Mouse (Mus musculus) lung, postnatal 0 days (tissue): ENCODE results near the gene Hivep3. TPM values are rescaled to one million over a fixed set of nuclear protein-coding genes. Genes with fewer than 3 reads are reported as not detected.

Experiments used
- ATAC-seq: fragments of 200-750 bp; cut with Nextera tagmentation; 2 replicates; pipeline ENCODE4 v1.8.0; 2017; ENCODE audit warnings: moderate library complexity
- DNase-seq: peaks from one replicate; pipeline ENCODE4 v3.0.0-alpha.2; 2016; ENCODE audit warnings: low spot score
- H3K27ac ChIP-seq: fragments of 300-500 bp; sonication (generic); 2 replicates; pipeline ENCODE4 v1.5.1; 2014; ENCODE audit warnings: antibody characterized with exemption, mild to moderate bottlenecking, low read length, mixed read lengths
- H3K27me3 ChIP-seq: fragments of 300-500 bp; sonication (generic); replicated peaks from 2 replicates; pipeline ENCODE4 v1.6.1; 2014; ENCODE audit warnings: low read length, mixed read lengths; ENCODE audit not compliant: insufficient read depth
- H3K36me3 ChIP-seq: fragments of 300-500 bp; sonication (generic); 2 replicates; pipeline ENCODE4 v1.6.1; 2014; ENCODE audit warnings: low read length, mixed read lengths; ENCODE audit not compliant: insufficient read depth
- H3K4me1 ChIP-seq: fragments of 300-500 bp; sonication (generic); 2 replicates; pipeline ENCODE4 v1.6.1; 2014; ENCODE audit warnings: antibody characterized with exemption, low read depth, low read length, mixed read lengths; ENCODE audit not compliant: insufficient read depth
- H3K4me2 ChIP-seq: fragments of 300-500 bp; sonication (generic); replicated peaks from 2 replicates; pipeline ENCODE4 v1.6.1; 2014; ENCODE audit warnings: low read depth, mild to moderate bottlenecking, low read length, moderate library complexity, mixed read lengths
- H3K4me3 ChIP-seq: fragments of 300-500 bp; sonication (generic); 2 replicates; pipeline ENCODE4 v1.5.1; 2014; ENCODE audit warnings: low read depth, low read length
- H3K9ac ChIP-seq: fragments of 300-500 bp; sonication (generic); replicated peaks from 2 replicates; pipeline ENCODE4 v1.6.1; 2014; ENCODE audit warnings: low read depth, mild to moderate bottlenecking
- H3K9me3 ChIP-seq: fragments of 300-500 bp; sonication (generic); 2 replicates; pipeline ENCODE4 v1.6.1; 2016; ENCODE audit warnings: low read length, mixed read lengths
- CTCF ChIP-seq: IDR thresholded peaks from 2 replicates; pipeline ENCODE4 v1.5.1; 2016; ENCODE audit warnings: antibody characterized with exemption, mild to moderate bottlenecking
- EP300 ChIP-seq: IDR thresholded peaks from 2 replicates; pipeline ENCODE4 v1.6.1; 2016; ENCODE audit warnings: antibody characterized with exemption, mild to moderate bottlenecking, control low read depth
- WGBS: fragments of 180-500 bp; shearing (Covaris S2); extraction: QIAGEN DNeasy Blood & Tissue Kit; methylation state at CpG from one replicate; pipeline ENCODE4 v1.1.7; 2014; 5-methylcytosine and 5-hydroxymethylcytosine counted together
- polyA plus RNA-seq: library from polyadenylated mRNA; unstranded; fragments of >200 nt; fragmentation: Nextera tagmentation; extraction: Ambion mirVana; gene quantifications from 2 replicates; pipeline ENCODE4 v1.2.1, GENCODE M21; 2015

The Hivep3 gene
- polyA plus RNA-seq, 1 experiment from 2014 or later: 30.7 TPM

DNA sequence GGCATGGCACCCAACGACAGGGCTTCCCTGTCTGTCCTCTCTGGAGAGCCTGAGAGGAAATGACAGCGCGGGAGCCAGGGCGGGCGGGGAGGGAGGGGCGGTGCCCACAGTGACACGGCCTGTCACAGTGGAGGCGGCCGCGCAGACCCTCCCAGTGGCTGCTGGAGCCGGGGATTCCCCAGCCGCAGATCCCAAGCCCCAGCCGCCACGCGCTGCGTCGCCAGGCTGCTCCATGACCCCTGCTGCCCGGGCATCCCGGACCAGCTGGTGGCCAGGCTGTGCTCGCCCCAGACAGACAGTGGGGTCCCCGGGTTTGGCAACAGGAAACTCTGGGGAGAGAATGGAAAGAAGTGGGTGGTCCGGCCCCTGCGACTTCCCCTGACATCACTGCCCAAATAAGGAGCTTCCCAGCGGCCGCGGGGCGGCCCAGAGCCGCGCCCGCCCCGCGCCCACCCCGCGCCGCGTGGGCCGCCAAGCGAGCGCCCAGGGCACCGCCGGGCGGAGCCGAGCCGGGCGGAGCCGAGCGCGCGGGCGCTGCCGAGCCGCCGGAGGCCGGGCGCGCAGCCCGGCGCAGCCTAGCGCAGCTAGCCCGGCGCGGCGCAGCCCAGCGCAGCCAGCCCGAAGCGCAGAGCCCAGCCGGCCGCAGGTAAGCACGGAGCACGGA, 298.9 kb downstream of the Hivep3 start:
- Histone ChIP-seq H3K4me3 (peak overlapping the region; percentile 58), H3K36me3 (no peaks in the 10 kb centered on the region), H3K27ac (peak overlapping the region; percentile 72), H3K9me3 (no peaks in the 10 kb centered on the region), H3K4me1 (no peaks in the 10 kb centered on the region; the same call in 1 of the 2 replicates), H3K9ac (no peak overlapping the region), H3K27me3 (no peaks in the 10 kb centered on the region; the same call in 1 of the 2 replicates), H3K4me2 (peak overlapping the region; percentile 91)
- peak; percentile 85 for DNase-seq
- TF ChIP-seq EP300 (no peak), CTCF (no peak)
- peak; percentile 92 for ATAC-seq
- under 1% methylated on average over 34 of the region's 70 CpGs for WGBS

DNA sequence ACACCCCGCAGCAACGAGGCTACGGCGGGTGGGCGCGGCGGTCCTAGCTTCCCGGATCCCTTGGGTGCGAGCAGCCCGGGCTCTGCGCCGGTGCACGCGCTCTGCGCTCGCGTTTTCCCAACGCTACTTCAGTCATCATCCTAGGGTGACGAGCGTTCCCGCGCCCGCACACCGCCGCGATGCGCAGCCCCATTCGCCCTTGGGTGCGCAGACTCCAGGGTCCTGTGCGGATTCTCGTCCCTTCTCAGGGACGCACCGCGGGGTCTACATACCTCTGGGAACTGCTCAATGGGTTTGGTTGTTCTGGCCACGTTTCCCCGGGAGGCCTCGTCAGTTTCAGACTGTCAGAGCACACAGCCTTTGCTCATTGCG, 299.4 kb downstream of the Hivep3 start:
- no peak for ATAC-seq
- Histone ChIP-seq H3K27me3 (no peaks in the 10 kb centered on the region; the same call in 1 of the 2 replicates), H3K9ac (no peak overlapping the region), H3K27ac (no peak overlapping the region; the same call in 1 of the 2 replicates), H3K4me3 (peak overlapping the region; percentile 58), H3K4me1 (no peaks in the 10 kb centered on the region; the same call in 1 of the 2 replicates), H3K36me3 (no peaks in the 10 kb centered on the region), H3K4me2 (peak overlapping the region; percentile 91), H3K9me3 (no peaks in the 10 kb centered on the region)
- under 1% methylated on average over 32 of the region's 38 CpGs for WGBS
- TF ChIP-seq EP300 (no peak), CTCF (no peak)
- no peak for DNase-seq

DNA sequence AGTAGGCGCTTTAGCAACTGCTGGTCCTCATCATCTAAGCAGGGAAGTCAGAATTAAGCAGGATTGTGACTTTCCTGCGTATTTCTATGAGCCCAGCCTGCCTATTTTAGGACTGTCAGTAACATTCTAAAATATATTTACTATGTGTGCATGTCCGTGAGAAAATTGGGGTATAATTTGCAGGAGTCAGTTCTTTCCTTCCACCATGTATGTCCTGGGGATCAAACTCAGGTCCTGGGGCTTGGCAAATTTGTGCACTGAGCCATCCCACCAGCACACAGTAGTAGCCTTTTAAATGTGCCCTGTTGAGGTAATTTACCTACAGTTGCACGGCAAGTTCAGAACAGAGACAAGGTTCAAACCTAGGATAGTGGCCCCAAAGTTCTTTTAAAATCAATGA, 302.7 kb downstream of the Hivep3 start:
- Histone ChIP-seq H3K4me2 (no peak overlapping the region), H3K9me3 (no peaks in the 10 kb centered on the region), H3K9ac (no peak overlapping the region), H3K27ac (no peak overlapping the region), H3K27me3 (no peaks in the 10 kb centered on the region; the same call in 1 of the 2 replicates), H3K4me1 (no peaks in the 10 kb centered on the region; the same call in 1 of the 2 replicates), H3K36me3 (no peaks in the 10 kb centered on the region), H3K4me3 (no peak overlapping the region)
- DNase-seq (no peak), ATAC-seq (no peak)
- WGBS: 81% methylated on average over 4 of the region's 4 CpGs
- TF ChIP-seq EP300 (no peak), CTCF (no peak)

DNA sequence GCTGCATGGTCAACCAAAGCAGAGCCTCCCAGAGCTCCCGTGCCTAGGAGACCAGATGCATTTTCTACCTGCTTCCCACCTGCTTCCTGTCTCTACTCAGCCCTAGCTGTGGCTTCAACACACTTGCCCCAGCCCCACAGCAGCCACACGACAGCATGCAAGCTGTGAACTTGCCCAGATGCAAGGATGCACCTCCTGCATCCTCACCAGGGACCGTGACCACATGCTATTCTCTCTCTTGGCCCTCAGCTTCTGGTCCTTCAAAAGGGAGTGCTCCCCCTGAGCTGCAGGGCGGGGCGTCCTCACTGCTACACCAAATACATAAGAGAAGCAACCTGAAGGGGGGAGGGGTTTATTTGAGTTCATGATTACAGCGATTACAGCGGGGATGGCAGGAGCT, 303.4 kb downstream of the Hivep3 start:
- no peak overlapping the region for H3K27ac ChIP-seq
- 31% methylated on average over 7 of the region's 7 CpGs for WGBS
- H3K4me3 ChIP-seq: no peak overlapping the region
- no peak overlapping the region for H3K9ac ChIP-seq
- no peak for DNase-seq
- no peaks in the 10 kb centered on the region; the same call in 1 of the 2 replicates for H3K4me1 ChIP-seq
- H3K9me3 ChIP-seq: no peaks in the 10 kb centered on the region
- H3K27me3 ChIP-seq: no peaks in the 10 kb centered on the region; the same call in 1 of the 2 replicates
- TF ChIP-seq CTCF (no peak), EP300 (no peak)
- no peak for ATAC-seq
- no peaks in the 10 kb centered on the region for H3K36me3 ChIP-seq
- no peak overlapping the region for H3K4me2 ChIP-seq

DNA sequence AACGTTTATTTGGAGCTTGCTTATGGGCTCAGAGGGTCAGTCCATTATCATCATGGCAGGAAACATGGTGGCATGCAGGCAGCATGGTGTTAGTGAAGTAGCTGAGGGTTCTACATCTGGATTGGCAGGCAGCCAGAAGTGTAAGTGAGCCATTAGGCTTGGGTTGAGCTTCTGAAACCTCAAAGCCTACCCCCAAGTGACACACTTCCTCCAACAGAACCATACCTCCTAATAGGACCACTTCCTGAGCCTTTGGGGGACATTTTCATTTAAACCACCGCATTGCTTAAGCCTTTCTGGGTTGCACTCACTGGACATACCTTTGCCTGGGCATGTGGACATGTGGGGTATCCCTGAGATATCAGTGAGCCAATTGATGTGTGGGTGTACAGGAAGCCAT, 307.9 kb downstream of the Hivep3 start:
- no peak for TF ChIP-seq CTCF
- no peak for TF ChIP-seq EP300
- Histone ChIP-seq H3K27me3 (no peaks in the 10 kb centered on the region), H3K9me3 (no peaks in the 10 kb centered on the region), H3K4me3 (no peak overlapping the region), H3K27ac (no peak overlapping the region), H3K4me2 (no peak overlapping the region), H3K36me3 (no peaks in the 10 kb centered on the region), H3K4me1 (no peaks in the 10 kb centered on the region), H3K9ac (no peak overlapping the region)
- DNase-seq: no peak
- WGBS: 60% methylated on average over 2 of the region's 2 CpGs
- no peak for ATAC-seq

DNA sequence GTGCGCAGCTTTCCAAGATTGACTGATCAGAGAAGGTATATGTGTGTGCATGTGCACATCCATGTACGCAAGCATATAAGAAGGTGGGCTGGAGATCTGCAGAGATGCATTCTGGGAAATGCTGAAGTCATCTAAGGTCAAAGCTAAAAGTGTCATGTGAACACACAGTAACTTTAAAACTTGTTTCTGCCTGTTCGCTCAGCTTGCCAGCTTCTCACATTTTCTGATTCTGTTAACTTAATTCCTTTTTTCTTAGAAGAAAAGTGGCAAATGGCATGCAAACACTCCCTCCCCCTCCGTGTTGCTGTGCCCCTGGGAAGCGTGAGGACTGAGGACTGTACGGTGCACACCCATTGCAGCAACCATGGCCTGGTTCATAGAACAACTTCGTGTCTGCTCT, 308.9 kb downstream of the Hivep3 start:
- no peak for TF ChIP-seq EP300
- no peak for TF ChIP-seq CTCF
- 83% methylated on average over 7 of the region's 7 CpGs for WGBS
- Histone ChIP-seq H3K36me3 (no peaks in the 10 kb centered on the region), H3K4me3 (no peak overlapping the region), H3K4me2 (no peak overlapping the region), H3K27me3 (no peaks in the 10 kb centered on the region), H3K9ac (no peak overlapping the region), H3K9me3 (no peaks in the 10 kb centered on the region), H3K4me1 (no peaks in the 10 kb centered on the region), H3K27ac (no peak overlapping the region)
- DNase-seq (no peak), ATAC-seq (no peak)
